Mouse (Mus musculus): Measurements from ENCODE around the gene Rhbdf1.

- TF ChIP-seq USF1 (IDR thresholded peaks at IDR 0.05; ENCODE audit: low read depth, low read length) (no peak), POLR2A (IDR thresholded peaks at IDR 0.05; ENCODE audit: low read depth, low read length) (no peak), E2F4 (IDR thresholded peaks at IDR 0.05; ENCODE audit: insufficient replicate concordance, low read depth, low read length) (no peak), CTCF (conservative IDR thresholded peaks at IDR 0.05 in 1 of 2, IDR thresholded peaks at IDR 0.05 in 1 of 2; ENCODE audit: low read depth in 2 of 2, low read length in 2 of 2) (no peak), GABPA (IDR thresholded peaks at IDR 0.05; ENCODE audit: insufficient replicate concordance, low read depth, low read length) (no peak)
Measured at GRCm38 (mm10) chr11:32184469-32184868, 37.6 kb downstream of the Rhbdf1 start.

Measured in CH12.LX (cell line).